Mouse (Mus musculus) adrenal gland, postnatal 36 days (tissue): ENCODE measurements at regions not wholly inside any gene's neighbourhood (a gene's known extent, or its start where the extent isn't known, plus 50 kb on each side); places are given as distances from the start of the nearest gene placed in this dataset.

Experiments used
- DNase-seq, 2 experiments: peaks; one replicate each; pipeline ENCODE4 v3.0.0; 2021; ENCODE audit warnings: mixed read lengths in 1 of 2

- DNase-seq = no peak
Observed at GRCm38 (mm10) chr15:10838584-10839288, 113.4 kb upstream of the C1qtnf3 start.

GRCm38 (mm10) chr15:10840621-10841034, 111.5 kb upstream of the C1qtnf3 start:
- no peak for DNase-seq

- no peak for DNase-seq
Observed at GRCm38 (mm10) chr15:10843060-10843695, 109.0 kb upstream of the C1qtnf3 start.

GRCm38 (mm10) chr15:10846722-10847121, 105.4 kb upstream of the C1qtnf3 start:
- no peak for DNase-seq

DNA sequence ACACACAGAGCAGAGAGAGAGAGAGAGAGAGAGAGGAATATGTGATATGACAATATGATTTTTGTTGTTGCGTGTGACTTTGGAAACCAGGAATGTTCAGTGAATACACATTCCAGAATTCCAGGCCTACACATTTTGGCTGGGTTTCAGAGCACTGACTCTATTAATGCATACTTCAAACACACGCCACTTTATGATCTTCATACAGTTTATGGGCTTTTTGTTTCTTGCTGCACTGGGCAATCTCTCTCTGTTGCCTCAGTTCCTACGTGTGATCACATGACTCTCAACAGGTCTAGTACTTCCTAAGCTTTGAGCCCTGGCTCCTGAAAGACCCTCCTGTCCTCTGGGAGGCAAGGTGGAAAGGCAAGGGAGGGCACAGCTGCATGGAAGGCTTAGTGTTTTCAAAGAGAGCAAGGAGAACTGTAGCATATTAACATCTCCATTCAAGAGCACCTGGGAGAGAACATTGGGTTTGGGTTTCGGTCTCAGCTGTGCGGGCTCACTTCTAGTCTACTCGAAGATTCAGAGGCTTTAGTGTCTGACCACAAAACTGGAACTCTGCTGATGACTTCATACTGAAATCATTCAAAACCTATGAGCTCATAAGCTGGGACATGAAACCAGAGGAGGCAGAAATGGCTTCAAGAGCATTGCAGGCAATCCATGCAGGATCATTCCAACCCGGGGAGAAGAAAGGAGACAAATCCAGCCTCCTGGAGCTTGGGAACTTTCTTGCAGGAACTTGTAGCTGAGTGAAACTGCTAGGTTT, 87.9 kb upstream of the C1qtnf3 start:
- DNase-seq = no peak

- DNase-seq = no peak
Observed at GRCm38 (mm10) chr15:10865109-10865508, 87.0 kb upstream of the C1qtnf3 start.

DNA sequence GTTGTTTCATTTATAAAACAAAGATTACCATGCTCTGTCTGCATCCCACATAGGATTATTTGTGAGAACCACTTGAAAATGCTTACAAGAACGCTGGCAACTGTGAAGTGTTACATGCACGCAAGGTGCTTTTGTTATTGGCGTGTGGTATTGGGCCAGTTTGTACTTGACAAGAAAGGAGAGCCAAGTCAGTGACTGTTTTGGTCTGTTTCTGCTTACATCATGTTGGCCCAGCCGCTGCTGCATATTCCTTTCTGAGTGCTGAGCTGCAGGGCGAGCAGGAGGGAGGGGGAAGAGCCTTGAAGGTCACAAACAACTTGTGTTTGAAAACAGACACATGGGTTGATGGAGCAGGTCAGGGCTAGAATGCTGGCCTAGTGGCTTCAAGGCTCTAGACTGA, 85.3 kb upstream of the C1qtnf3 start:
- DNase-seq = no peak

- no peak for DNase-seq
Observed at GRCm38 (mm10) chr15:10868115-10868514, 84.0 kb upstream of the C1qtnf3 start.

DNA sequence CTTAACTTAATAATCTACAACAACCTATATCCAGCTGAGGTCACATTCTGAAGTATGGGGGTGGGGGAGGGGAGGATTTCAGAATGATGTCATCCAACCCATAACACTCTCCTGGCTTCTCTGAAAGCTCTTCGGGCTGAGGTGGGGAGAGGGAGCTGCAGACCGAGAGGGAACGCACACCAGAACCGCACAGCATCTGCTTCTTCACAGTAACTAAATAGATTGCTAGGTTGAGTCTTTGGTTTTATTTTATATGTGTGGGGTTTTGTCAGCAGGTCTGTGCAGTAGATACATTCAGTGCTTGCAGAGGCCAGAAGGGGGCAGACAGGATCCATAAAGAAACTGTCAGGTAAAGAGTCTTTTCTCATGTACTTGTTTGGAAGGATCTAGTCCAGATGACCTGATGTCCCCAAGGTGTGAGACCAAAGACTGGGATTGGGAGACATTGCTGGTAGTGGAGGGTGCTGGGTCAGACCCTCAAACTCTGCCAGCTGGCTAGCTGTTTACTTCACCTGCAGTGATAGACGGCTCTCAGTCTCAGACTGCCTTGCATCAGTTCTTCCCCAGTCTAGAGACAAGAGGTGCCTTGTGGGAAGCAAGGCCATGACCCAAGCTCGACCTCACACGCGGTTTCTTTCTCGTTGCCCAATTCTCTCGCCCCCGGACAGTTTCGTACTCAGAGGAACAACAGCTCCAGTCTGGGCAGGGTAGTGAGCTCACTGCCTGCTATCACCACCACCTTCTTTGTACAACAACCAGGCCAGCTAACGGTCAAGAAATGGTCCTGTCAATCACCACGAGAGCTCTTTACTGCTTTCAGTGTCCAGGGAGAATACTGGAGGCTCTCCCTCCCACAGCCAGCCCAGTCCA, 83.2 kb upstream of the C1qtnf3 start:
- peak in 1 of 2 experiments; percentile 28 for DNase-seq

DNA sequence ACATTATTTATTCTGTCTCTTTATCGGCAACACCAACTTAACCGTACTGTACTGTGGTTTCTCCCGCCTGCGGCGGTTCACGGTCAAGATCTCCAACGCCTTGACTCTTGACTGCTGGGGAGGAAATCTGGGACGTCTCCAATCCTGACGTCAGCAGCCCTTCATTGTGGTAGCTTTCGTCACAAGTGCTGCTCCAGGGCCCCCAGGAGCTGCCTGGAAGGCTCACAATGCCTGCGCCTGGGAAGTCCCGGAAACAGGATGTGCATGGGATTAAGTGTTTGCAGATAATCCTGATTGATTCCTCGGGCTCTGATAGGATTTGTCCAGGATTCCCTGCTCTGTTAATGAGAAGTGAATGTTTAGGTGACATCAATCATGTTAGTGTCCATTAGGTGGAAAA, 82.3 kb upstream of the C1qtnf3 start:
- DNase-seq = peak; percentile 37 to 43

DNA sequence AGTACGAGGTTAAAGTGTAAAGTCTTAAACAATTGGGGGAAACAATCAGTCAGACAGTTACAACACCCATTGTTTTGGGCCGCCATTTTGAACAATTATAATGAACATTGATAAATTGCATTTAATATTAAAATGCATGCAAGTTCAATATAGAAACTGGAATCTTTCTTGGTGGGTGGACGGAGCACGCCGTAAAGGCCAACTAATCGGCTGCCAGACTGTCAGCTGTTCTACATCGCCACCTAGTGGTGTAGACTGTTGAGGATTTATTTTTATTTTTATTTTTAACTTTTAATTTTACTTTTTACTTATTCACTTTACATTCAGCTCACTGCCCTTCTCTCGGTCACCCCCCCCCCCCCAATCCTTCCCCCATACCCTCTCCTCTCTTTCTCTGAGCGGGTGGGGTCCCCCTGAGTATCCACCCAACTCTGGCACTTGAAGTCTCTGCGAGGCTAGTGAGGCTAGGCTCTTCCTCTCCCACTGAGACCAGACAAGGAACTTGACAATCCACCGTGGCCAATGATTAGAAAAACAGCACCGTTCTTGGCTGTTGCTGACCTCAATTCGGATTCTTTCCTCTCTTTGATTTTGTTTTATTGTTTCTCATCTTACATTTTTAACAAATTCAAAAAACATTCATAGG, 79.7 kb upstream of the C1qtnf3 start:
- DNase-seq = peak in 1 of 2 experiments; percentile 32

DNA sequence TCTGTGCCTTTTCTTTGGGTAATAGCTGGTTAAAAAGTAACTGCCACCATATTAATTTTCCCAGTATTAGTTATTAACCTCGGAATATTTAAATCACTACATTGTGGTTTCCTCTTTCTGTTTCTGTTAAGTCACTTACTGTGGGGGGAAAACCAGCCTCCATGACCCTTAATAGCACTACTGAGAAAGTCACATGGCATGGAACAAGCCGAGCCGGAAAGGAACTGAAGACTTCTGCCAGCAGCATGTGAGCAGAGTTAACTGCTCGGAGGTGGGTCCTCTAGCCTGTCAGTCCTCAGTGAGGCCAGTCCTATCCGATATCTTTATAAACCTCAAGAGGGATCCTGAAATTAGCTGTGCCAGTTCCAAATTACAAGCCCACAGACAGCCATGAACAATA, 75.8 kb upstream of the C1qtnf3 start:
- DNase-seq = no peak

- no peak for DNase-seq
Observed at GRCm38 (mm10) chr15:10881726-10882125, 70.4 kb upstream of the C1qtnf3 start.

GRCm38 (mm10) chr15:10887990-10888389, 64.1 kb upstream of the C1qtnf3 start:
- no peak for DNase-seq

- peak; percentile 86 to 92 for DNase-seq
Observed at GRCm38 (mm10) chr15:10890220-10890921, 61.8 kb upstream of the C1qtnf3 start.

DNA sequence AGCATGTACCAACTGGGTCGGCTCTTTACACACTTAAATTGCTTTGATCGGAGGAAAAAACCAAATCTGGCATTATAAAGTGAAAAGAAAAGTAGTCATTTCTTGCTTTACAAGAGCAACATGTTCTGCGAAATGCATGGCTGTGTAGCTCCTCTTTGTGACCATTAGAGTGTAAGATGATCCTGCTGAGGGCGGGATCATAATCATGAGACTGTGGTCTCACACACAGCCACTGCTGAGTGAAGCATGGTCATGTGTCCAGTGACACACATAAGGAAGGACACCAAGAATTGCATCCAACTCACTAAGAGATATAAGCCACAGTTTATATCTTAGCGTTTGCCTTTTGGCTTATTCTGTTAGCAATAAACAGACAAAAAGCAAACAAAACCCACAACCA, 53.8 kb upstream of the C1qtnf3 start:
- no peak for DNase-seq

- DNase-seq = no peak
Observed at GRCm38 (mm10) chr15:10898715-10899486, 53.2 kb upstream of the C1qtnf3 start.

GRCm38 (mm10) chr15:10899904-10900303, 52.2 kb upstream of the C1qtnf3 start:
- no peak for DNase-seq

- peak; percentile 15 to 58 for DNase-seq
Observed at GRCm38 (mm10) chr15:10901075-10901474, 51.1 kb upstream of the C1qtnf3 start.

DNA sequence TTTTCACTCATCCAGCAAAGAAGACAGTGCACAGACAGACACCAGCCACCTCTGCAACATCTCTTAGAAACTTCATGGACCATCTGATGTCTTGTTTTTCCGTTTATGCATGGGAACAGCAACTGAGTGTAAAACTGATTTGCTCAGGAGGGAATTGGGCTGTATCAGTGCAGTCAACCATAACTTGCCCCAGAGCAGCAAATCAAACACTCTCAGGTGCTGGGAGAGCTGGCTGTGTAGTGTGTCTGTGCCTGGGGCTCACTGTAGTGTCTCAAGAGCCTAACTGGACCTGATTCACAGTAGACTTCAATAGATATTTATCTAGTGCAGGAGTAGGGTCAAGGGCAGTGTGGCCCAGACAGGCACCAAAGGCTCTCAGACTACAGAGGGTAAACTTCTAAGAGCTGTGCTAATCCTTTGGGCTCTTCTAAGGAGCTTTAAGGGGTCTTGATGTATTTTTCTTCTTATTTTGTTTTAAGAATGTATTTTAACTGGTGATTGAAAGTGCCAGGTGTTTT, 50.3 kb upstream of the C1qtnf3 start:
- DNase-seq = no peak
